Mouse (Mus musculus) kidney, adult 2 months (tissue): ENCODE measurements at regions not wholly inside any gene's neighbourhood (a gene's known extent, or its start where the extent isn't known, plus 50 kb on each side); places are given as distances from the start of the nearest gene placed in this dataset.

Experiments
- DNase-seq: peaks from one replicate; pipeline ENCODE4 v3.0.0; 2021
- H3K27ac ChIP-seq: fragments of 200-500 bp; 2 replicates; pipeline ENCODE4 v1.5.1; 2012; ENCODE audit warnings: low read depth, low read length, control low read depth, inconsistent platforms; ENCODE audit not compliant: insufficient read depth
- H3K27me3 ChIP-seq: fragments of 200-500 bp; replicated peaks from 2 replicates; pipeline ENCODE4 v1.6.1; 2012; ENCODE audit warnings: mild to moderate bottlenecking, moderate library complexity, low read length, inconsistent platforms; ENCODE audit not compliant: control insufficient read depth, insufficient read depth
- H3K36me3 ChIP-seq: fragments of 200-500 bp; 2 replicates; pipeline ENCODE4 v1.6.1; 2012; ENCODE audit warnings: mild to moderate bottlenecking, moderate library complexity, low read length, inconsistent platforms; ENCODE audit not compliant: control insufficient read depth, insufficient read depth
- H3K4me1 ChIP-seq: fragments of 200-500 bp; 2 replicates; pipeline ENCODE4 v1.6.1; 2011; ENCODE audit warnings: low read length; ENCODE audit not compliant: control insufficient read depth, insufficient read depth
- H3K4me3 ChIP-seq: fragments of 200-500 bp; 2 replicates; pipeline ENCODE4 v1.5.1; 2011; ENCODE audit warnings: mild to moderate bottlenecking, low read depth, low read length, control low read depth; ENCODE audit not compliant: insufficient read depth
- CTCF ChIP-seq: fragments of 200-500 bp; conservative IDR thresholded peaks from 2 replicates; pipeline ENCODE4 v1.5.1; 2011; ENCODE audit warnings: low read depth, mild to moderate bottlenecking, control low read depth, low read length, moderate library complexity, mixed read lengths; ENCODE audit not compliant: insufficient read depth, insufficient read length
- POLR2A ChIP-seq: fragments of 200-500 bp; IDR thresholded peaks from one replicate; pipeline ENCODE4 v1.6.1; 2011; ENCODE audit warnings: low read depth, low read length, control low read depth
- WGBS: fragments of 180-500 bp; shearing (Covaris S2); methylation state at CpG from one replicate; pipeline ENCODE4 v1.1.7; 2018; 5-methylcytosine and 5-hydroxymethylcytosine counted together

DNA sequence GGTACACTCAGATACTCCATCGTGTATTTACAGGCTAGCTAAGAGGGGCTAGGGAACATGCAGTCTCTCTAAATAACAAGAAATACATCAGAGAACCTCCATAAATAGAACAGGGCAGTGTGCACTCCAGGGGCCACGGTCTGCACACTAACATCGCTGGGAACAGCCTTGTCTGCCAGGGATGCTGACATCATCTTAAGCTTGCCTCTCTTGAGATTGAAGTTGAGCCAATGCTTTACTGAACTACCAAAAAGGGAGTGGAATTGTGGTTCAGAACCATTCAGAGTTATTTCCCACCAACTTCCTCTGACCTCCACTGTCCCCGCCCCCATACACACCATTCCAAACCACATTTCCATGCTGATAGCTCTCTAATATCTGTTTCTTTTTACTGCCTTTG, 75.7 kb downstream of the Npy1r start:
- peak; percentile 10 for DNase-seq
- no peaks in the 10 kb centered on the region for H3K4me1 ChIP-seq

GRCm38 (mm10) chr8:66777115-66777877, 80.3 kb downstream of the Npy1r start:
- WGBS: 72% methylated on average over 14 of the region's 14 CpGs
- Histone ChIP-seq H3K4me1 (no peaks in the 10 kb centered on the region), H3K27ac (no peak overlapping the region), H3K36me3 (no peaks in the 10 kb centered on the region), H3K4me3 (no peak overlapping the region), H3K27me3 (no peaks in the 10 kb centered on the region)
- no peak for DNase-seq
- no peak for TF ChIP-seq CTCF
- TF ChIP-seq POLR2A: no peak

More for the DNA sequence above, 75.7 kb downstream of the Npy1r start:
- no peak overlapping the region for H3K4me3 ChIP-seq
- TF ChIP-seq POLR2A (no peak), CTCF (no peak)
- WGBS: 69% methylated on average over 4 of the region's 4 CpGs
- no peak overlapping the region for H3K27ac ChIP-seq
- H3K36me3 ChIP-seq: no peaks in the 10 kb centered on the region
- no peaks in the 10 kb centered on the region for H3K27me3 ChIP-seq

DNA sequence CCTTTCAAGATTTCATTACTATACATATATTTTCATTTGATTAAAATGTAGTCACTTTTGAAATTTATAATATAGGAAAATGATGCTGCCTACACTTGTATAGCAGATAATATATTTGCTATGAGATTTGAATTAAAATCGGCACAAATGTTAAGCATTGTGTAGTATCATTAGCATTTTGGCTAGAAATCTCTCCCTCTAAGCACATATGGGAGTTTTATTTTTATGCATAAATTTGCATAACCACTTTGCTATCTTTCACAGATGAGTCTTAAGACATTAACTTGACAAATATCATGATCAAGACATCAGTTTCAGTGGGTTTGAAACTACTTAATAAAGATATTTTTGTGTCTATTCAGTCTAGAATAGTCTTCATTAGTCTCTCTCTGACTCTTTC, 80.4 kb upstream of the Naf1 start:
- 93% methylated on average over 1 of the region's 1 CpGs for WGBS

GRCm38 (mm10) chr8:66782656-66783055, 77.4 kb upstream of the Naf1 start:
- Histone ChIP-seq H3K27me3 (no peaks in the 10 kb centered on the region), H3K4me1 (no peaks in the 10 kb centered on the region), H3K27ac (no peak overlapping the region), H3K36me3 (no peaks in the 10 kb centered on the region), H3K4me3 (no peak overlapping the region)
- no peak for DNase-seq
- WGBS: 47% methylated on average over 2 of the region's 2 CpGs
- TF ChIP-seq POLR2A (no peak), CTCF (no peak)

More for the DNA sequence above, 80.4 kb upstream of the Naf1 start:
- Histone ChIP-seq H3K27ac (no peak overlapping the region), H3K36me3 (no peaks in the 10 kb centered on the region), H3K4me3 (no peak overlapping the region), H3K4me1 (no peaks in the 10 kb centered on the region), H3K27me3 (no peaks in the 10 kb centered on the region)
- no peak for DNase-seq
- TF ChIP-seq CTCF (no peak), POLR2A (no peak)

GRCm38 (mm10) chr8:66785996-66786395, 74.0 kb upstream of the Naf1 start:
- no peaks in the 10 kb centered on the region for H3K27me3 ChIP-seq
- H3K36me3 ChIP-seq: no peaks in the 10 kb centered on the region
- WGBS: 55% methylated on average over 3 of the region's 3 CpGs
- H3K4me3 ChIP-seq: no peak overlapping the region
- TF ChIP-seq POLR2A: no peak
- no peak for TF ChIP-seq CTCF
- H3K27ac ChIP-seq: no peak overlapping the region
- no peak for DNase-seq
- no peaks in the 10 kb centered on the region for H3K4me1 ChIP-seq
